Mouse (Mus musculus) liver, embryonic 16.5 days (tissue): ENCODE data around the gene Rnf152. TPM values are rescaled to one million over a fixed set of nuclear protein-coding genes. Genes with fewer than 3 reads are reported as not detected.

Source experiments
- ATAC-seq: fragments of 200-750 bp; cut with Nextera tagmentation; 2 replicates; pipeline ENCODE4 v1.8.0; 2017; ENCODE audit warnings: low read depth, mild to moderate bottlenecking, moderate number of reproducible peaks, moderate library complexity
- H3K27ac ChIP-seq: fragments of 300-500 bp; sonication (generic); 2 replicates; pipeline ENCODE4 v1.5.1; 2014; ENCODE audit warnings: mild to moderate bottlenecking, low read length
- H3K27me3 ChIP-seq: fragments of 300-500 bp; sonication (generic); 2 replicates; pipeline ENCODE4 v1.6.1; 2014; ENCODE audit warnings: low read depth, low read length, mixed read lengths; ENCODE audit not compliant: control insufficient read depth, insufficient read depth
- H3K36me3 ChIP-seq: fragments of 300-500 bp; sonication (generic); 2 replicates; pipeline ENCODE4 v1.6.1; 2014; ENCODE audit warnings: mild to moderate bottlenecking; ENCODE audit not compliant: control insufficient read depth, insufficient read depth
- H3K4me1 ChIP-seq: fragments of 300-500 bp; sonication (generic); 2 replicates; pipeline ENCODE4 v1.6.1; 2014; ENCODE audit warnings: low read depth, low read length, mixed read lengths; ENCODE audit not compliant: control insufficient read depth
- H3K4me2 ChIP-seq: fragments of 300-500 bp; sonication (generic); 2 replicates; pipeline ENCODE4 v1.6.1; 2014; ENCODE audit warnings: low read depth, low read length, mixed read lengths
- H3K4me3 ChIP-seq: fragments of 300-500 bp; sonication (generic); 2 replicates; pipeline ENCODE4 v1.5.1; 2014; ENCODE audit warnings: low read depth, mild to moderate bottlenecking, low read length
- H3K9ac ChIP-seq: fragments of 300-500 bp; sonication (generic); 2 replicates; pipeline ENCODE4 v1.6.1; 2014; ENCODE audit warnings: low read depth, low read length
- H3K9me3 ChIP-seq: fragments of 300-500 bp; sonication (generic); replicated peaks from 2 replicates; pipeline ENCODE4 v1.6.1; 2016; ENCODE audit warnings: low read length; ENCODE audit not compliant: control insufficient read depth
- WGBS: fragments of 180-500 bp; shearing (Covaris S2); extraction: QIAGEN DNeasy Blood & Tissue Kit; methylation state at CpG from one replicate; pipeline ENCODE4 v1.1.7; 2014; ENCODE audit not compliant: insufficient replicate concordance; 5-methylcytosine and 5-hydroxymethylcytosine counted together
- polyA plus RNA-seq: library from polyadenylated mRNA; unstranded; fragments of >200 nt; fragmentation: Nextera tagmentation; extraction: Ambion mirVana; gene quantifications from 2 replicates; pipeline ENCODE4 v1.2.1, GENCODE M21; 2015

The Rnf152 gene
- polyA plus RNA-seq, 1 experiment from 2014 or later = 0.19 TPM

GRCm38 (mm10) chr1:105330581-105331320 lies 25.8 kb downstream of the Rnf152 start:
- Histone ChIP-seq H3K4me1 (no peaks in the 10 kb centered on the region), H3K27ac (no peak overlapping the region), H3K36me3 (no peaks in the 10 kb centered on the region), H3K4me2 (no peak overlapping the region), H3K27me3 (no peaks in the 10 kb centered on the region), H3K4me3 (no peak overlapping the region), H3K9me3 (no peaks in the 10 kb centered on the region), H3K9ac (no peak overlapping the region)
- 65% methylated on average over 5 of the region's 5 CpGs for WGBS
- ATAC-seq = no peak

- H3K4me3 ChIP-seq = no peak overlapping the region
- no peaks in the 10 kb centered on the region for H3K4me1 ChIP-seq
- WGBS = 86% methylated on average over 1 of the region's 1 CpGs
- no peaks in the 10 kb centered on the region for H3K36me3 ChIP-seq
- no peak overlapping the region for H3K4me2 ChIP-seq
- H3K27me3 ChIP-seq = no peaks in the 10 kb centered on the region
- ATAC-seq = no peak
- no peak overlapping the region for H3K9ac ChIP-seq
- H3K9me3 ChIP-seq = no peaks in the 10 kb centered on the region
- no peak overlapping the region for H3K27ac ChIP-seq
Measured at GRCm38 (mm10) chr1:105327789-105328188, 28.7 kb downstream of the Rnf152 start.

- Histone ChIP-seq H3K4me3 (no peak overlapping the region), H3K4me1 (no peaks in the 10 kb centered on the region), H3K9me3 (no peaks in the 10 kb centered on the region), H3K4me2 (no peak overlapping the region), H3K27ac (no peak overlapping the region), H3K9ac (no peak overlapping the region), H3K27me3 (no peaks in the 10 kb centered on the region), H3K36me3 (no peaks in the 10 kb centered on the region)
- ATAC-seq = no peak
- WGBS = 37% methylated on average over 4 of the region's 4 CpGs
Measured at GRCm38 (mm10) chr1:105324636-105325035, 31.9 kb downstream of the Rnf152 start.

- H3K4me2 ChIP-seq = no peak overlapping the region
- no peaks in the 10 kb centered on the region for H3K9me3 ChIP-seq
- no peaks in the 10 kb centered on the region for H3K36me3 ChIP-seq
- H3K4me1 ChIP-seq = no peaks in the 10 kb centered on the region
- no peaks in the 10 kb centered on the region for H3K27me3 ChIP-seq
- H3K4me3 ChIP-seq = no peak overlapping the region
- no peak overlapping the region for H3K9ac ChIP-seq
- H3K27ac ChIP-seq = no peak overlapping the region
- ATAC-seq = no peak
- 55% methylated on average over 3 of the region's 3 CpGs for WGBS
Measured at GRCm38 (mm10) chr1:105314010-105314800, 42.3 kb downstream of the Rnf152 start.

- no peak for ATAC-seq
- H3K4me3 ChIP-seq = no peak overlapping the region
- WGBS = 46% methylated on average over 2 of the region's 2 CpGs
- H3K9ac ChIP-seq = no peak overlapping the region
- H3K4me2 ChIP-seq = no peak overlapping the region
- H3K27me3 ChIP-seq = no peaks in the 10 kb centered on the region
- H3K27ac ChIP-seq = no peak overlapping the region
- H3K9me3 ChIP-seq = no peaks in the 10 kb centered on the region
- no peaks in the 10 kb centered on the region for H3K4me1 ChIP-seq
- no peaks in the 10 kb centered on the region for H3K36me3 ChIP-seq
Measured at GRCm38 (mm10) chr1:105312601-105312901, 44.0 kb downstream of the Rnf152 start.

GRCm38 (mm10) chr1:105311899-105312600 lies 44.5 kb downstream of the Rnf152 start:
- ATAC-seq = no peak
- no peak overlapping the region for H3K4me3 ChIP-seq
- H3K9me3 ChIP-seq = no peaks in the 10 kb centered on the region
- H3K27ac ChIP-seq = no peak overlapping the region
- no peaks in the 10 kb centered on the region for H3K4me1 ChIP-seq
- H3K27me3 ChIP-seq = no peaks in the 10 kb centered on the region
- 76% methylated on average over 1 of the region's 1 CpGs for WGBS
- no peak overlapping the region for H3K9ac ChIP-seq
- no peaks in the 10 kb centered on the region for H3K36me3 ChIP-seq
- no peak overlapping the region for H3K4me2 ChIP-seq

- H3K9ac ChIP-seq = no peak overlapping the region
- H3K36me3 ChIP-seq = no peaks in the 10 kb centered on the region
- no peaks in the 10 kb centered on the region for H3K9me3 ChIP-seq
- no peaks in the 10 kb centered on the region for H3K4me1 ChIP-seq
- 57% methylated on average over 6 of the region's 6 CpGs for WGBS
- no peaks in the 10 kb centered on the region for H3K27me3 ChIP-seq
- H3K4me2 ChIP-seq = no peak overlapping the region
- H3K27ac ChIP-seq = no peak overlapping the region
- ATAC-seq = no peak
- no peak overlapping the region for H3K4me3 ChIP-seq
Measured at GRCm38 (mm10) chr1:105302164-105302563, 54.3 kb downstream of the Rnf152 start.

- Histone ChIP-seq H3K4me1 (no peaks in the 10 kb centered on the region), H3K4me2 (no peak overlapping the region), H3K4me3 (no peak overlapping the region), H3K9ac (no peak overlapping the region), H3K36me3 (no peaks in the 10 kb centered on the region), H3K27me3 (no peaks in the 10 kb centered on the region), H3K9me3 (no peaks in the 10 kb centered on the region), H3K27ac (no peak overlapping the region)
- 76% methylated on average over 9 of the region's 9 CpGs for WGBS
- ATAC-seq = no peak
Measured at GRCm38 (mm10) chr1:105301764-105302163, 54.7 kb downstream of the Rnf152 start.

- Histone ChIP-seq H3K27ac (no peak overlapping the region), H3K9me3 (no peaks in the 10 kb centered on the region), H3K27me3 (no peaks in the 10 kb centered on the region), H3K4me1 (no peaks in the 10 kb centered on the region), H3K9ac (no peak overlapping the region), H3K36me3 (no peaks in the 10 kb centered on the region), H3K4me2 (no peak overlapping the region), H3K4me3 (no peak overlapping the region)
- no peak for ATAC-seq
- WGBS = 55% methylated on average over 2 of the region's 2 CpGs
Measured at GRCm38 (mm10) chr1:105291859-105292258, 64.7 kb downstream of the Rnf152 start.
